In the genomic region with DNA sequence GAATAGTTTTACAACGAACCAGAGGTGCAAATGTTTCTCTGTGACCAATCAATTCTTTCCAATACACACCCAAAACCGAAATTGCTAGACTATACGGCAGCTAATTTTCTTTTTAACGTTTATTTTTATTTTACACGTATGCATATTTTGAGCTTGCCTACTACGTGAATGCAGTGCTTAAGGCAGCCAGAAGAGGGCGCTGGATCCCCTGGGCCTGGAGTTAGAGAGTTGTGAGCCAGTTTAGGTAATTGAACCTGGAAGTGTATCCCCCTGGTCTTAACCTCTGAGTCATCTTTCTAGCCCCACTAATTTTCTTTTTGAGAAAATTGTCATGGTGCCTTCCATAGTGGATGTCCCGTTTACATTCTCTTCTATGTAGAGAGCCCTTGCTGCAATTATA, we compare ENCODE assay signal across 11 mouse cellular contexts.
DNase-seq lines count a peak whose midpoint lies in the region; TF ChIP-seq lines count a peak whose summit lies in the region.
"Had no signal": no experiment of that assay in that cellular context is flagged by ENCODE, and none has a peak within 500 bp of the region (broad histone marks: within the 10 kb centered on the region; RNA-seq: fewer than 3 reads in every experiment).

No protein-coding gene starts in this region.

- intact Hi-C loops in gastrocnemius, adult 2 months (cut with DNase I) = no loop called here
- intact Hi-C loops in left cerebral cortex, postnatal 25 days (cut with DNase I) = no loop called here

- no peak overlapping the region for H3K27ac ChIP-seq in gastrocnemius, adult 2 months
- H3K27ac ChIP-seq in spleen, adult 2 months (ENCODE audit: insufficient read depth, low read length) = no peak overlapping the region
- H3K27ac ChIP-seq: embryonic facial prominence, embryonic 10.5 days; stomach, embryonic 15.5 days had no signal

- peak; percentile 64 for TF ChIP-seq CTCF in gastrocnemius, adult 2 months (IDR thresholded peaks at IDR 0.05)
- peak; percentile 28; the same call in 1 of the 2 replicates for TF ChIP-seq CTCF in spleen, adult 2 months (IDR thresholded peaks at IDR 0.05; ENCODE audit: extremely low read depth, insufficient read depth, insufficient read length, insufficient replicate concordance)

- no peak for TF ChIP-seq POLR2A in spleen, adult 2 months (IDR thresholded peaks at IDR 0.05; ENCODE audit: low read depth, low read length)

- WGBS in spleen, adult 2 months = 77% methylated on average over 8 of the region's 8 CpGs

- no peak overlapping the region for H3K4me3 ChIP-seq in gastrocnemius, adult 2 months
- no peak overlapping the region for H3K4me3 ChIP-seq in spleen, adult 2 months (ENCODE audit: extremely low read depth, insufficient read depth, insufficient read length)
- H3K4me3 ChIP-seq: embryonic facial prominence, embryonic 10.5 days; stomach, embryonic 15.5 days had no signal

- DNase-seq in gastrocnemius, adult 2 months = no peak
- no peak for DNase-seq in gastrocnemius, postnatal 10 days
- DNase-seq in spleen, adult 2 months (ENCODE audit: low read depth in 1 of 2, low spot score in 2 of 2) = no peak
- DNase-seq in spleen, postnatal 14 days (ENCODE audit: low spot score in 2 of 2) = no peak
- DNase-seq in c-Kit-positive CD71-positive TER-119-negative erythroid progenitor cells, embryonic 14.5 days (ENCODE audit: low read depth) = peak; percentile 15
- DNase-seq in thymus, postnatal 14 days = peak; percentile 21
- no peak for DNase-seq in Muller cell, postnatal 12 days (ENCODE audit: inconsistent ontology term)
- no peak for DNase-seq in left cerebral cortex, postnatal 25 days (ENCODE audit: low spot score in 2 of 2)
- DNase-seq: gastrocnemius, postnatal 36 days had no signal

- H3K4me1 ChIP-seq in spleen, adult 2 months (ENCODE audit: control insufficient read depth, insufficient read depth, insufficient read length) = no peaks in the 10 kb centered on the region
- H3K4me1 ChIP-seq: embryonic facial prominence, embryonic 10.5 days; stomach, embryonic 15.5 days had no signal

- no peaks in the 10 kb centered on the region for H3K27me3 ChIP-seq in spleen, adult 2 months (ENCODE audit: control insufficient read depth, insufficient read depth, low read length)
- H3K27me3 ChIP-seq: stomach, embryonic 15.5 days had no signal

- no peaks in the 10 kb centered on the region for H3K36me3 ChIP-seq in spleen, adult 2 months (ENCODE audit: control insufficient read depth, insufficient read depth, low read length)
- H3K36me3 ChIP-seq: embryonic facial prominence, embryonic 10.5 days; stomach, embryonic 15.5 days had no signal

Comparison
In these comparisons a context has a peak if more than half of its experiments do, and no peak if none do; other contexts are left out.
1. DNase-seq: peak in c-Kit-positive CD71-positive TER-119-negative erythroid progenitor cells, embryonic 14.5 days (single experiment) and thymus, postnatal 14 days (single experiment); none in gastrocnemius, adult 2 months (single experiment), gastrocnemius, postnatal 10 days (single experiment), spleen, adult 2 months (0 of 2), spleen, postnatal 14 days (0 of 2), Muller cell, postnatal 12 days (single experiment) and left cerebral cortex, postnatal 25 days (0 of 2).